Mouse (Mus musculus) limb, embryonic 14.5 days (tissue): ENCODE results near the gene Pdcd6. TPM values are rescaled to one million over a fixed set of nuclear protein-coding genes. Genes with fewer than 3 reads are reported as not detected.

Experiments
- ATAC-seq: fragments of 200-750 bp; cut with Nextera tagmentation; 2 replicates; pipeline ENCODE4 v1.8.0; 2017; ENCODE audit warnings: low read depth, moderate number of reproducible peaks, moderate TSS enrichment; ENCODE audit not compliant: low FRiP score
- DNase-seq: peaks from one replicate; pipeline ENCODE4 v3.0.0-alpha.2; 2015; ENCODE audit warnings: low spot score
- H3K27ac ChIP-seq: fragments of 300-500 bp; sonication (generic); replicated peaks from 2 replicates; pipeline ENCODE4 v1.5.1; 2014; ENCODE audit warnings: low read depth, mild to moderate bottlenecking, low read length, moderate library complexity, mixed read lengths
- H3K27me3 ChIP-seq: fragments of 300-500 bp; sonication (generic); 2 replicates; pipeline ENCODE4 v1.6.1; 2014; ENCODE audit warnings: low read length, mixed read lengths; ENCODE audit not compliant: control insufficient read depth, insufficient read depth
- H3K36me3 ChIP-seq: fragments of 300-500 bp; sonication (generic); 2 replicates; pipeline ENCODE4 v1.6.1; 2014; ENCODE audit warnings: mild to moderate bottlenecking, low read length, moderate library complexity, mixed read lengths; ENCODE audit not compliant: control insufficient read depth, insufficient read depth
- H3K4me1 ChIP-seq: fragments of 300-500 bp; sonication (generic); 2 replicates; pipeline ENCODE4 v1.6.1; 2014; ENCODE audit warnings: antibody characterized with exemption, low read length, mixed read lengths; ENCODE audit not compliant: control insufficient read depth, insufficient read depth
- H3K4me2 ChIP-seq: fragments of 300-500 bp; sonication (generic); replicated peaks from 2 replicates; pipeline ENCODE4 v1.6.1; 2014; ENCODE audit warnings: low read depth, mild to moderate bottlenecking, low read length, moderate library complexity; ENCODE audit not compliant: severe bottlenecking
- H3K4me3 ChIP-seq: fragments of 300-500 bp; sonication (generic); replicated peaks from 2 replicates; pipeline ENCODE4 v1.5.1; 2014; ENCODE audit warnings: low read length
- H3K9ac ChIP-seq: fragments of 300-500 bp; sonication (generic); 2 replicates; pipeline ENCODE4 v1.6.1; 2014; ENCODE audit warnings: mild to moderate bottlenecking, low read depth, low read length, moderate library complexity; ENCODE audit not compliant: severe bottlenecking
- H3K9me3 ChIP-seq: fragments of 300-500 bp; sonication (generic); 2 replicates; pipeline ENCODE4 v1.6.1; 2016; ENCODE audit warnings: low read length; ENCODE audit not compliant: control insufficient read depth
- POLR2A ChIP-seq: fragments of 200-500 bp; IDR thresholded peaks from 2 replicates; pipeline ENCODE4 v1.8.0; 2012; ENCODE audit warnings: inconsistent platforms, mild to moderate bottlenecking, moderate library complexity, borderline replicate concordance; ENCODE audit not compliant: insufficient read depth, insufficient read length; ENCODE audit errors: extremely low read depth
- WGBS: fragments of 180-500 bp; shearing (Covaris S2); extraction: QIAGEN DNeasy Blood & Tissue Kit; methylation state at CpG from one replicate; pipeline ENCODE4 v1.1.7; 2014; 5-methylcytosine and 5-hydroxymethylcytosine counted together
- polyA plus RNA-seq, 2 experiments: library from polyadenylated mRNA; depleted of rRNA in 1 of 2; stranded (reverse) in 1 of 2; unstranded in 1 of 2; fragments of >200 nt; fragmentation: Nextera tagmentation in 1 of 2; extraction: Ambion mirVana in 1 of 2; gene quantifications; 2 replicates each; pipeline versions ENCODE4 v1.2.1 to v1.2.3; 2012 to 2014

Pdcd6 gene
- polyA plus RNA-seq, 2 experiments: 138 to 165 TPM

DNA sequence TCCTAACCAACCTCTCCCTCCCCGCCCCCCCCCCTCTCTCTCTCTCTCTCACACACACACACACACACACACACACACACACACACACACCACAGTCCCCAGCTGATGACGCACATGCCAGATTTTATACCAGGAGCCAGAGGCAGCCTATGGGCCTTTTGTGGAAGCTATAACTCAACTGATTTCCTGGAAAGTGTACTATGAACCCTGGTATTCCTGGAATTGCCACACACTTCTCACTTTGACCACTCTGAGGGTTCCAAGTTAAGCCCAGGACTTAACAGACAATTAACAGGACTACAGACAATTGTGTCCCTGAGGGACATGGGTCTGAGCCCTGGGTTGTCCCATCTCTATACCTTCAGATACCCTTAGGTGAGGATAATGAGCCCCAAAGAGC is 35.1 kb downstream of the Pdcd6 start:
- no peaks in the 10 kb centered on the region for H3K36me3 ChIP-seq
- no peaks in the 10 kb centered on the region for H3K4me1 ChIP-seq
- no peak overlapping the region for H3K27ac ChIP-seq
- H3K27me3 ChIP-seq: no peaks in the 10 kb centered on the region
- no peaks in the 10 kb centered on the region for H3K9me3 ChIP-seq
- DNase-seq (no peak), ATAC-seq (no peak)
- 62% methylated on average over 1 of the region's 2 CpGs for WGBS
- H3K4me2 ChIP-seq: no peak overlapping the region
- no peak overlapping the region for H3K9ac ChIP-seq
- no peak for TF ChIP-seq POLR2A
- H3K4me3 ChIP-seq: no peak overlapping the region

DNA sequence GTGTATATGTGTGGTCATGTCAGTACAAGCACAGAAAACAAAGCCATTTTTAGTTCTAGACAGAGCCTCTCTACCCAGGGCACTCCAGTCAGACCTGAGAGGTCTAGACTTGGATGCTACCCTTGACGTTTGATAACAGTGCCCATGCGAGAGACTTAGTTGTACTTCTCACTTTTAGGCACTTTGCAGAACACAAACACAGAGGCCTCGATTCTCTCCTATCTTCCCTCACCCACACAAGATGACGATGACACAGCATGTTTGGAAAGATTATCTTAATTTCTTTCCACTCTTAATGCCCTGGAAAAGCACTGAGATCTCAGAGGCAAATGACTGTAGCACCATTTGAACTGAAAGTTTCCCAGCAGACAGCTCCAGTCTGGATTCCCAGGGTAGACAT is 41.7 kb downstream of the Pdcd6 start:
- H3K9me3 ChIP-seq: no peaks in the 10 kb centered on the region
- no peaks in the 10 kb centered on the region for H3K36me3 ChIP-seq
- no peak for TF ChIP-seq POLR2A
- H3K4me2 ChIP-seq: no peak overlapping the region
- no peak overlapping the region for H3K27ac ChIP-seq
- no peaks in the 10 kb centered on the region for H3K27me3 ChIP-seq
- no peak overlapping the region for H3K4me3 ChIP-seq
- DNase-seq (no peak), ATAC-seq (no peak)
- no peak overlapping the region for H3K9ac ChIP-seq
- no peaks in the 10 kb centered on the region for H3K4me1 ChIP-seq
- WGBS: 78% methylated on average over 4 of the region's 4 CpGs

- Histone ChIP-seq H3K4me1 (0 out of 2 replicates have a peak, but pooled peaks cover 3% of the 10 kb centered on the region), H3K4me3 (peak overlapping the region; percentile 48), H3K36me3 (no peaks in the 10 kb centered on the region), H3K27me3 (no peaks in the 10 kb centered on the region), H3K27ac (no peak overlapping the region; the same call in 1 of the 2 replicates), H3K9ac (peak overlapping the region; percentile 75), H3K4me2 (peak overlapping the region; percentile 82), H3K9me3 (no peaks in the 10 kb centered on the region)
- peak; percentile 61 for DNase-seq
- no peak for TF ChIP-seq POLR2A
- peak; percentile 89 for ATAC-seq
- 2% methylated on average over 9 of the region's 10 CpGs for WGBS
Measured at GRCm38 (mm10) chr13:74260231-74260992, 57.0 kb downstream of the Pdcd6 start.

- Histone ChIP-seq H3K9ac (peak overlapping the region; percentile 75), H3K4me1 (0 out of 2 replicates have a peak, but pooled peaks cover 3% of the 10 kb centered on the region), H3K4me3 (peak overlapping the region; percentile 48), H3K9me3 (no peaks in the 10 kb centered on the region), H3K4me2 (peak overlapping the region; percentile 82), H3K27me3 (no peaks in the 10 kb centered on the region), H3K36me3 (no peaks in the 10 kb centered on the region), H3K27ac (no peak overlapping the region; the same call in 1 of the 2 replicates)
- no peak for TF ChIP-seq POLR2A
- ATAC-seq: peak; percentile 85
- 3% methylated on average over 35 of the region's 35 CpGs for WGBS
- DNase-seq: peak; percentile 28
Measured at GRCm38 (mm10) chr13:74259460-74260230, 57.7 kb downstream of the Pdcd6 start.

Other genes with a start within 250 kb of the Pdcd6 start
- 0.03 and 0.05 TPM in 2 replicates for gene Slc9a3, start 196.1 kb downstream of the Pdcd6 start, polyA plus RNA-seq (2012; rRNA removed)
- gene Slc9a3, start 196.1 kb downstream of the Pdcd6 start, polyA plus RNA-seq (2014; fragmentation: Nextera tagmentation; extraction: Ambion mirVana): 0.15 TPM in 1 of 2 replicates, not detected in the other
- 42.6 and 42.9 TPM in 2 replicates for gene Exoc3, start 108.8 kb downstream of the Pdcd6 start, polyA plus RNA-seq (2012; rRNA removed)
- 89.7 and 106 TPM in 2 replicates for gene Exoc3, start 108.8 kb downstream of the Pdcd6 start, polyA plus RNA-seq (2014; fragmentation: Nextera tagmentation; extraction: Ambion mirVana)
- gene Ahrr, start 25.2 kb downstream of the Pdcd6 start, polyA plus RNA-seq (2012; rRNA removed): 3.7 and 4.6 TPM in 2 replicates
- 1.9 and 2.3 TPM in 2 replicates for gene Ahrr, start 25.2 kb downstream of the Pdcd6 start, polyA plus RNA-seq (2014; fragmentation: Nextera tagmentation; extraction: Ambion mirVana)
- gene Sdha, start 32.7 kb upstream of the Pdcd6 start, polyA plus RNA-seq (2012; rRNA removed): 125 and 144 TPM in 2 replicates
- 194 and 202 TPM in 2 replicates for gene Sdha, start 32.7 kb upstream of the Pdcd6 start, polyA plus RNA-seq (2014; fragmentation: Nextera tagmentation; extraction: Ambion mirVana)
- gene Ccdc127, start 32.7 kb upstream of the Pdcd6 start, polyA plus RNA-seq (2012; rRNA removed): 12.2 and 22.0 TPM in 2 replicates
- gene Ccdc127, start 32.7 kb upstream of the Pdcd6 start, polyA plus RNA-seq (2014; fragmentation: Nextera tagmentation; extraction: Ambion mirVana): 49.4 and 50.3 TPM in 2 replicates
- gene Lrrc14b, start 46.4 kb upstream of the Pdcd6 start, polyA plus RNA-seq (2012; rRNA removed): 0.58 TPM in 2 replicates
- not detected in 2 replicates for gene Lrrc14b, start 46.4 kb upstream of the Pdcd6 start, polyA plus RNA-seq (2014; fragmentation: Nextera tagmentation; extraction: Ambion mirVana)
- 1.4 and 1.7 TPM in 2 replicates for gene Zfp72, start 73.3 kb upstream of the Pdcd6 start, polyA plus RNA-seq (2012; rRNA removed)
- 6.3 and 6.7 TPM in 2 replicates for gene Zfp72, start 73.3 kb upstream of the Pdcd6 start, polyA plus RNA-seq (2014; fragmentation: Nextera tagmentation; extraction: Ambion mirVana)
- 28.6 and 36.8 TPM in 2 replicates for gene Ftl1-ps1, start 82.1 kb upstream of the Pdcd6 start, polyA plus RNA-seq (2012; rRNA removed)
- 73.7 and 79.0 TPM in 2 replicates for gene Ftl1-ps1, start 82.1 kb upstream of the Pdcd6 start, polyA plus RNA-seq (2014; fragmentation: Nextera tagmentation; extraction: Ambion mirVana)
- gene Zfp825, start 176.4 kb upstream of the Pdcd6 start, polyA plus RNA-seq (2012; rRNA removed): 6.4 and 9.9 TPM in 2 replicates
- gene Zfp825, start 176.4 kb upstream of the Pdcd6 start, polyA plus RNA-seq (2014; fragmentation: Nextera tagmentation; extraction: Ambion mirVana): 20.1 and 21.1 TPM in 2 replicates